Mouse (Mus musculus) kidney, embryonic 14.5 days (tissue): ENCODE results near the gene Caps2. TPM values are rescaled to one million over a fixed set of nuclear protein-coding genes. Genes with fewer than 3 reads are reported as not detected.
"Not testable (repeated sequence)": the region's sequence is repeated elsewhere in the genome, so short reads cannot be mapped to it uniquely, and the experiment has no call there.

Experiments used
- ATAC-seq: fragments of 200-750 bp; cut with Nextera tagmentation; 2 replicates; pipeline ENCODE4 v1.8.0; 2017; ENCODE audit warnings: moderate number of reproducible peaks, mild to moderate bottlenecking, moderate TSS enrichment, moderate library complexity; ENCODE audit not compliant: low FRiP score, low TSS enrichment
- H3K27ac ChIP-seq: fragments of 300-500 bp; sonication (generic); 2 replicates; pipeline ENCODE4 v1.5.1; 2014; ENCODE audit warnings: low read depth, mild to moderate bottlenecking, low read length, moderate library complexity, mixed read lengths
- H3K27me3 ChIP-seq: fragments of 300-500 bp; sonication (generic); 2 replicates; pipeline ENCODE4 v1.6.1; 2014; ENCODE audit warnings: mild to moderate bottlenecking, low read length; ENCODE audit not compliant: control insufficient read depth, insufficient read depth
- H3K36me3 ChIP-seq: fragments of 300-500 bp; sonication (generic); 2 replicates; pipeline ENCODE4 v1.6.1; 2014; ENCODE audit warnings: low read length, mixed read lengths; ENCODE audit not compliant: control insufficient read depth, insufficient read depth
- H3K4me1 ChIP-seq: fragments of 300-500 bp; sonication (generic); 2 replicates; pipeline ENCODE4 v1.6.1; 2014; ENCODE audit warnings: low read length, mixed read lengths; ENCODE audit not compliant: control insufficient read depth, insufficient read depth
- H3K4me2 ChIP-seq: fragments of 300-500 bp; sonication (generic); replicated peaks from 2 replicates; pipeline ENCODE4 v1.6.1; 2014; ENCODE audit warnings: low read depth, mild to moderate bottlenecking, low read length
- H3K4me3 ChIP-seq: fragments of 300-500 bp; sonication (generic); 2 replicates; pipeline ENCODE4 v1.5.1; 2014; ENCODE audit warnings: mild to moderate bottlenecking, low read length
- H3K9ac ChIP-seq: fragments of 300-500 bp; sonication (generic); 2 replicates; pipeline ENCODE4 v1.6.1; 2014; ENCODE audit warnings: low read depth, mild to moderate bottlenecking, low read length, moderate library complexity
- H3K9me3 ChIP-seq: fragments of 300-500 bp; sonication (generic); 2 replicates; pipeline ENCODE4 v1.6.1; 2016; ENCODE audit warnings: low read length; ENCODE audit not compliant: control insufficient read depth
- WGBS: fragments of 180-500 bp; shearing (Covaris S2); extraction: QIAGEN DNeasy Blood & Tissue Kit; methylation state at CpG from one replicate; pipeline ENCODE4 v1.1.7; 2014; 5-methylcytosine and 5-hydroxymethylcytosine counted together
- polyA plus RNA-seq: library from polyadenylated mRNA; unstranded; fragments of >200 nt; fragmentation: Nextera tagmentation; extraction: Ambion mirVana; gene quantifications from 2 replicates; pipeline ENCODE4 v1.2.1, GENCODE M21; 2014

Caps2 gene
- polyA plus RNA-seq, 1 experiment from 2014 or later: 0.95 TPM

DNA sequence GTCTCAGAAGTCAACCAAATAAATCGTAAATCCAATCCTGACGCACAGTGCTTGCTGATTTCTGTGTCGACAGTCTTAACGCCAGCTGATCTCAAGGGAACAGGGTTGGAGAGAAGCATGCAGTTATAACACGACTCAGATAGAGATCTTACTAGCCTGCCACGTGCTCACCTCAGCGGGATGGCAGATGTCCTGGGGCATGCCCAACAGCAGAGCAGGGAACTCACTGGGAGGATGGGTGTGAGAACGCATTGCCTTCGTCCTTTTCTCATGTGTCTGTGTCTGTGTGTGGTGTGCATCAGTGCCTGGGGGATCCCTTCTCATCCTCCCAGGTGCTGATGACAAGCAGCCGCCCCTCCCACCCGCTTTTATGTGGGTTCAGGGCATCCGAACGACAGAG, 13.6 kb downstream of the Caps2 start:
- not testable (repeated sequence) for H3K9ac ChIP-seq
- peak; percentile 32; the same call in 1 of the 2 replicates for ATAC-seq
- 25% methylated on average over 13 of the region's 13 CpGs for WGBS

GRCm38 (mm10) chr10:112193919-112194318, 30.5 kb downstream of the Caps2 start:
- H3K27ac ChIP-seq, H3K27me3 ChIP-seq, H3K9me3 ChIP-seq, H3K4me2 ChIP-seq, H3K9ac ChIP-seq, H3K36me3 ChIP-seq, H3K4me1 ChIP-seq, H3K4me3 ChIP-seq, ATAC-seq: not testable (repeated sequence)
- WGBS: 85% methylated on average over 2 of the region's 2 CpGs

More for the DNA sequence above, 13.6 kb downstream of the Caps2 start:
- H3K4me2 ChIP-seq, H3K4me3 ChIP-seq, H3K4me1 ChIP-seq, H3K27me3 ChIP-seq, H3K9me3 ChIP-seq, H3K36me3 ChIP-seq, H3K27ac ChIP-seq: not testable (repeated sequence)

GRCm38 (mm10) chr10:112203463-112203862, 40.0 kb downstream of the Caps2 start:
- Histone ChIP-seq H3K27me3 (no peaks in the 10 kb centered on the region), H3K27ac (no peak overlapping the region), H3K4me3 (no peak overlapping the region), H3K9me3 (no peaks in the 10 kb centered on the region), H3K4me1 (no peaks in the 10 kb centered on the region), H3K9ac (no peak overlapping the region), H3K36me3 (no peaks in the 10 kb centered on the region), H3K4me2 (no peak overlapping the region)
- ATAC-seq: no peak
- 56% methylated on average over 2 of the region's 2 CpGs for WGBS

DNA sequence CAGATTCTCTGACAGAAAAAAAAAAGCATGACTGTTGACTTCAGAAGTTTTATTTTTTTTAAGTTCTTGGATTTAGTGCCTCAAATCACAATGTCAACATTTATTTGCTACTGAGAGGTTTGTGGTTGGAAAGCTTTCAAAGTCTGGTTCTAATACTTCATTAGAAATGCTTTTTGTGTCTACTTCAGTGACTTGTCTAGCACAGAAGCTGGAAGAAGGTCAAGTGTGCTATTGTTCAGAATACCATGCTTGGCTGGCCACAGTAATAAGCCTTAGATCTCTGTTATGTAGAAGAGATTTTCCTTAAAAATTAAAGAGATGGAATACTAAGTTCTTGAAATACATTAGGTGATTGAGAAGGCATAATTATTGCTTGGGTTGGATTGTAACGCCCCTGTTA, 63.7 kb downstream of the Caps2 start:
- H3K36me3 ChIP-seq: no peaks in the 10 kb centered on the region
- no peaks in the 10 kb centered on the region for H3K4me1 ChIP-seq
- no peak overlapping the region for H3K4me2 ChIP-seq
- peak; percentile 11; the same call in 1 of the 2 replicates for ATAC-seq
- no peak overlapping the region for H3K9ac ChIP-seq
- WGBS: 40% methylated on average over 1 of the region's 1 CpGs
- no peaks in the 10 kb centered on the region for H3K27me3 ChIP-seq
- no peaks in the 10 kb centered on the region for H3K9me3 ChIP-seq
- no peak overlapping the region for H3K4me3 ChIP-seq
- no peak overlapping the region for H3K27ac ChIP-seq

DNA sequence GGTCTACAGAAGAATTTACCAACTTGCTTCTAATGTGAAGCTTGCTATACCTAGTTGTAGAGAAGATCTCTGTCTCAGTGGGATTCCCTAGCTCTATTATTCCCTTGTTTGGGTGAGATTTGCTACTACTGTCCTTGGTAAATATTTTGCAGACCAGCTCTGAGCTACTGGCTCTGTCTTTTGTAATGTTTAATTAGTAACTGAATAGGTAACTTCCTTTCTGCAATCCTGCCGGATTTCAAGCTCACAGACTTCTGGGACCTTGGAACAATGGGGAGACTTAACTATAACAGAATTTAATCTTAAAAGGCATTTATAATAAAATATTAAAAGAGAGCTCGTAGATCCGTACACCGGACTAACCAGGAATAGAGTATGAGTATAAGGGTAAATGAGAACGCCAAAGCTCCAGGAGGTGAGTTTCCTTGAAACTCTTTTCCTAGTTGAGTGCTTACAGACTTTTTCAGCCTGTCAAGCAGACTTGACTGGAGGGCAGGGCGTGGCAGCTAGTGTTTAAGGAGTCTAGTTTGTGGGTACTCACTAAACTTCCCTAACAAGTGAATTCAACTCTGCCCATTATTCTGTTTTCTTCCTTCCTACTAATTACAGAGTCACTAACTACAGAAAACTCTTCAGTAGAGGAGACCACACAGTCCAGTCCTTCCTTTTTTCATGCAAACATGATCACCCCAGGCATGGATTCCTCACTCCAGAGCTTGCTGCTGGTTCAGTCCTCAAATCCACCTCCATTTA, 65.8 kb downstream of the Caps2 start:
- H3K27ac ChIP-seq: peak overlapping the region; percentile 24; the same call in 1 of the 2 replicates
- H3K4me2 ChIP-seq, H3K4me1 ChIP-seq, H3K27me3 ChIP-seq, H3K9me3 ChIP-seq, H3K4me3 ChIP-seq, H3K9ac ChIP-seq, H3K36me3 ChIP-seq: not testable (repeated sequence)
- 46% methylated on average over 6 of the region's 6 CpGs for WGBS
- peak; percentile 33; the same call in 1 of the 2 replicates for ATAC-seq

GRCm38 (mm10) chr10:112232733-112233132, 69.3 kb downstream of the Caps2 start:
- not testable (repeated sequence) for H3K4me1 ChIP-seq, H3K9ac ChIP-seq, H3K27ac ChIP-seq, H3K27me3 ChIP-seq, H3K4me3 ChIP-seq, H3K4me2 ChIP-seq, H3K36me3 ChIP-seq, H3K9me3 ChIP-seq
- ATAC-seq: peak; percentile 82
- 12% methylated on average over 1 of the region's 1 CpGs for WGBS

- not testable (repeated sequence) for ATAC-seq, H3K36me3 ChIP-seq
- WGBS: 81% methylated on average over 5 of the region's 5 CpGs
Measured at GRCm38 (mm10) chr10:112235396-112235940, 72.0 kb downstream of the Caps2 start.

GRCm38 (mm10) chr10:112248273-112248672, 84.9 kb downstream of the Caps2 start:
- ATAC-seq: peak; percentile 57; the same call in 1 of the 2 replicates
- no peak overlapping the region for H3K4me3 ChIP-seq
- no peaks in the 10 kb centered on the region for H3K27me3 ChIP-seq
- H3K9ac ChIP-seq: no peak overlapping the region
- H3K9me3 ChIP-seq: no peaks in the 10 kb centered on the region
- no peaks in the 10 kb centered on the region for H3K4me1 ChIP-seq
- H3K4me2 ChIP-seq: no peak overlapping the region
- H3K36me3 ChIP-seq: no peaks in the 10 kb centered on the region
- WGBS: 49% methylated on average over 2 of the region's 2 CpGs
- H3K27ac ChIP-seq: no peak overlapping the region

More at GRCm38 (mm10) chr10:112235396-112235940, 72.0 kb downstream of the Caps2 start:
- H3K27ac ChIP-seq, H3K9me3 ChIP-seq, H3K4me3 ChIP-seq, H3K4me2 ChIP-seq, H3K4me1 ChIP-seq, H3K9ac ChIP-seq, H3K27me3 ChIP-seq: not testable (repeated sequence)

DNA sequence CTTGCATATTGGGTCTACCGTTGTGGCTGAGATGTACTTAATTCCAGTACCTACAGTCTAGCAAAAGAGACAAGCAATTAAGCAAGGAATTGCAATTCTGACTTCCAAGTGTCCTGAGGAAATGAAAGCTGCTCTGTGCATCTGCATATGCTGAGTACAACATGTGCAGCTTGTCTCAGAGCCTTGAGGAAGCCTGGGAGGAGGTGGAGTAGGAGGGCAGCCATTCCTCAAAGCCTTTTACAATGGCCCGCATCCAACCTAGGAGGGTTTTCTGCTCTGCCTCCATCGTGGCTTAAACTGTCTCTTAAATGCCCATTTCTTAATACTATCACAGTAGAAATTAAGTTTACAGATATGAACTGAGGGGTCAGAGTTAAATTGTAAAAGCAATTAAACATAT, 100.0 kb downstream of the Caps2 start:
- WGBS: 86% methylated on average over 3 of the region's 3 CpGs
- Histone ChIP-seq H3K9me3 (no peaks in the 10 kb centered on the region), H3K4me1 (no peaks in the 10 kb centered on the region), H3K4me3 (no peak overlapping the region), H3K27me3 (peaks cover 2% of the 10 kb centered on the region; the same call in 1 of the 2 replicates), H3K27ac (no peak overlapping the region), H3K9ac (no peak overlapping the region), H3K36me3 (no peaks in the 10 kb centered on the region), H3K4me2 (no peak overlapping the region)
- no peak for ATAC-seq
